Mouse (Mus musculus) ES-Bruce4 (cell line): ENCODE measurements around the gene Gm128. TPM values are rescaled to one million over a fixed set of nuclear protein-coding genes. Genes with fewer than 3 reads are reported as not detected.

Source experiments
- H3K27ac ChIP-seq: 2 replicates; pipeline ENCODE4 v1.5.1; 2012; ENCODE audit warnings: low read length, inconsistent platforms; ENCODE audit not compliant: insufficient read depth
- H3K27me3 ChIP-seq: 2 replicates; pipeline ENCODE4 v1.6.1; 2012; ENCODE audit warnings: mild to moderate bottlenecking, low read length, inconsistent platforms; ENCODE audit not compliant: control insufficient read depth, poor library complexity, insufficient read depth, severe bottlenecking
- H3K36me3 ChIP-seq: 2 replicates; pipeline ENCODE4 v1.6.1; 2012; ENCODE audit warnings: inconsistent platforms, mild to moderate bottlenecking, low read length, moderate library complexity; ENCODE audit not compliant: control insufficient read depth, poor library complexity, insufficient read depth, severe bottlenecking
- H3K4me1 ChIP-seq: one replicate; pipeline ENCODE4 v1.8.1; 2011; ENCODE audit warnings: low read length; ENCODE audit not compliant: control insufficient read depth, insufficient read depth
- H3K4me3 ChIP-seq: 2 replicates; pipeline ENCODE4 v1.5.1; 2011; ENCODE audit warnings: low read depth, mild to moderate bottlenecking, low read length
- H3K9ac ChIP-seq: 2 replicates; pipeline ENCODE4 v1.6.1; 2012; ENCODE audit warnings: low read depth, mild to moderate bottlenecking, inconsistent platforms; ENCODE audit not compliant: poor library complexity, severe bottlenecking
- H3K9me3 ChIP-seq: replicated peaks from 2 replicates; pipeline ENCODE4 v1.6.1; 2012; ENCODE audit warnings: mild to moderate bottlenecking, low read length, inconsistent platforms; ENCODE audit not compliant: control insufficient read depth, poor library complexity, insufficient read depth, severe bottlenecking
- CTCF ChIP-seq: IDR thresholded peaks from one replicate; pipeline ENCODE4 v1.8.1; 2011; ENCODE audit warnings: low read depth, low read length
- EP300 ChIP-seq: IDR thresholded peaks from 2 replicates; pipeline ENCODE4 v1.6.1; 2011; ENCODE audit warnings: low read depth, low read length; ENCODE audit not compliant: insufficient read depth
- POLR2A ChIP-seq: IDR thresholded peaks from one replicate; pipeline ENCODE4 v1.8.1; 2011; ENCODE audit warnings: low read length; ENCODE audit not compliant: insufficient read depth
- polyA plus RNA-seq: library from polyadenylated mRNA; stranded (reverse); fragments of >200 nt; gene quantifications from 2 replicates; pipeline ENCODE4 v1.2.4, GENCODE M21; 2011; ENCODE audit warnings: low read depth; ENCODE audit not compliant: missing spikeins, insufficient read depth, insufficient read length

Gm128 gene
- polyA plus RNA-seq, 1 experiment, result 1.2 TPM

GRCm38 (mm10) chr3:95274453-95274852 is 33.1 kb upstream of the Gm128 start:
- H3K4me3 ChIP-seq, result no peak overlapping the region
- no peaks in the 10 kb centered on the region for H3K27me3 ChIP-seq
- H3K36me3 ChIP-seq, result no peaks in the 10 kb centered on the region
- H3K9me3 ChIP-seq, result no peaks in the 10 kb centered on the region
- H3K27ac ChIP-seq, result no peak overlapping the region
- no peak for TF ChIP-seq EP300
- H3K4me1 ChIP-seq, result peaks cover 4% of the 10 kb centered on the region
- no peak overlapping the region for H3K9ac ChIP-seq

- Histone ChIP-seq H3K4me3 (no peak overlapping the region), H3K27ac (peak overlapping the region; percentile 74), H3K9me3 (no peaks in the 10 kb centered on the region), H3K27me3 (no peaks in the 10 kb centered on the region), H3K9ac (no peak overlapping the region), H3K36me3 (no peaks in the 10 kb centered on the region), H3K4me1 (peaks cover 9% of the 10 kb centered on the region)
- no peak for TF ChIP-seq POLR2A
- TF ChIP-seq CTCF, result no peak
- TF ChIP-seq EP300, result no peak
Measured at GRCm38 (mm10) chr3:95273471-95273870, 32.1 kb upstream of the Gm128 start.

GRCm38 (mm10) chr3:95270766-95271364 is 29.5 kb upstream of the Gm128 start:
- peaks cover 8% of the 10 kb centered on the region for H3K4me1 ChIP-seq
- no peaks in the 10 kb centered on the region for H3K9me3 ChIP-seq
- H3K27me3 ChIP-seq, result no peaks in the 10 kb centered on the region
- peaks cover 11% of the 10 kb centered on the region for H3K36me3 ChIP-seq
- H3K9ac ChIP-seq, result no peak overlapping the region
- TF ChIP-seq EP300, result peak; percentile 58; the same call in 1 of the 2 replicates
- no peak for TF ChIP-seq POLR2A
- no peak for TF ChIP-seq CTCF
- H3K4me3 ChIP-seq, result no peak overlapping the region
- H3K27ac ChIP-seq, result peak overlapping the region; percentile 64

GRCm38 (mm10) chr3:95269789-95270188 is 28.4 kb upstream of the Gm128 start:
- Histone ChIP-seq H3K9ac (peak overlapping the region; percentile 29; the same call in 1 of the 2 replicates), H3K27me3 (no peaks in the 10 kb centered on the region), H3K27ac (peak overlapping the region; percentile 55; the same call in 1 of the 2 replicates), H3K4me1 (peaks cover 8% of the 10 kb centered on the region), H3K4me3 (no peak overlapping the region), H3K9me3 (no peaks in the 10 kb centered on the region), H3K36me3 (peaks cover 11% of the 10 kb centered on the region)
- TF ChIP-seq EP300 (no peak), CTCF (no peak), POLR2A (no peak)

- peaks cover 14% of the 10 kb centered on the region for H3K36me3 ChIP-seq
- peaks cover 8% of the 10 kb centered on the region for H3K4me1 ChIP-seq
- no peaks in the 10 kb centered on the region for H3K27me3 ChIP-seq
- H3K4me3 ChIP-seq, result no peak overlapping the region
- no peaks in the 10 kb centered on the region for H3K9me3 ChIP-seq
- no peak for TF ChIP-seq EP300
- no peak for TF ChIP-seq CTCF
- no peak for TF ChIP-seq POLR2A
- H3K27ac ChIP-seq, result no peak overlapping the region
- no peak overlapping the region for H3K9ac ChIP-seq
Measured at GRCm38 (mm10) chr3:95267855-95268254, 26.5 kb upstream of the Gm128 start.

- H3K36me3 ChIP-seq, result peaks cover 25% of the 10 kb centered on the region
- no peak overlapping the region for H3K27ac ChIP-seq
- H3K27me3 ChIP-seq, result no peaks in the 10 kb centered on the region
- no peaks in the 10 kb centered on the region for H3K9me3 ChIP-seq
- TF ChIP-seq POLR2A (no peak), EP300 (no peak), CTCF (no peak)
- peaks cover 5% of the 10 kb centered on the region for H3K4me1 ChIP-seq
- H3K4me3 ChIP-seq, result no peak overlapping the region
- no peak overlapping the region for H3K9ac ChIP-seq
Measured at GRCm38 (mm10) chr3:95266052-95266451, 24.7 kb upstream of the Gm128 start.
